ENCODE assay signal across 7 mouse cellular contexts in the genomic region with DNA sequence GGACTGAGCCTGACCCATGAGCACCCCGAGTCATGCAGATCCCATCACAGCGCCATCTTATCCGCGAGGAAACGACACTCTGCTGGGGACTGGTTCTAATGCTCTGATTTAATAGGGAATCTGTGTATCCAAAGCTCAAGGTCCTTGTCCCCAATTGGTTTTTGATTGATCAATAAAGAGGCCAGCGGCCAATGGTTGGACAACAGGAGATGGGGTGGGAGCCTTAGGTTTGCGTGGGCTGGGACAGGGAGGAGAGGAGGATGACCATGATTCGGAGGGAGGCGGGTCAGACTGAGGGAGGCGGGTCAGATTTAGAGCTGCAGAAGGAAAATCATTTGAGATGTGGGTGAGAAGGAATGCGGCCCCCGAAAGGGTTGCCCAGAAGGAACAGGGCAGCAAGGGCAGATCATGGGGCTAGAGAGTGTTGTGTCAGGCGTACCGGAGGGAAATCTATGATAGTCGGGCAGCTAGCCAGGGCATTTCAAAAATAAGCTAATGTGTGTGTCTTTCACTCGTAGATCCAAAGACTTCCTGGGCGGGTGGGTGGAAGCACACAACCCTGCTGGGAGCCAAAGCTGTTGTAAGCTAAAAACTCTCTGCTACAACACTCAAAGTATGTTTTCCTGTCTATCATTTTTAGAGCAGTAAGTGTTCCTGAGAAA.
A peak's percentile ranks its signal among the peaks of the same experiment; 100 is the strongest.
DNase-seq lines count a peak whose midpoint lies in the region; ATAC-seq lines count a peak whose summit lies in the region.

No protein-coding gene starts in this region.

- ATAC-seq in hindbrain, embryonic 15.5 days (ENCODE audit: low FRiP score, low read depth), result no peak
- ATAC-seq in hindbrain, embryonic 12.5 days (ENCODE audit: low FRiP score), result no peak
- no peak for ATAC-seq in heart, embryonic 11.5 days (replicated peaks; ENCODE audit: insufficient number of reproducible peaks, low FRiP score, low TSS enrichment)
- no peak for ATAC-seq in limb, embryonic 13.5 days (ENCODE audit: low FRiP score, low read depth)

- no peak overlapping the region for H3K9ac ChIP-seq in hindbrain, embryonic 15.5 days
- H3K9ac ChIP-seq in hindbrain, embryonic 12.5 days, result no peak overlapping the region
- no peak overlapping the region for H3K9ac ChIP-seq in heart, embryonic 11.5 days (ENCODE audit: low read depth, low read length)
- H3K9ac ChIP-seq in limb, embryonic 13.5 days, result no peak overlapping the region

- WGBS in hindbrain, embryonic 15.5 days, result 80% methylated on average over 17 of the region's 17 CpGs
- WGBS in hindbrain, embryonic 12.5 days, result 79% methylated on average over 17 of the region's 17 CpGs
- WGBS in heart, embryonic 11.5 days (ENCODE audit: insufficient replicate concordance), result 73% methylated on average over 17 of the region's 17 CpGs
- 86% methylated on average over 17 of the region's 17 CpGs for WGBS in limb, embryonic 13.5 days

- H3K9me3 ChIP-seq in hindbrain, embryonic 15.5 days, result no peaks in the 10 kb centered on the region
- no peaks in the 10 kb centered on the region for H3K9me3 ChIP-seq in hindbrain, embryonic 12.5 days (replicated peaks)
- H3K9me3 ChIP-seq in heart, embryonic 11.5 days (replicated peaks; ENCODE audit: control insufficient read depth, low read length), result no peaks in the 10 kb centered on the region
- no peaks in the 10 kb centered on the region for H3K9me3 ChIP-seq in limb, embryonic 13.5 days

- peaks cover 35% of the 10 kb centered on the region for H3K4me1 ChIP-seq in hindbrain, embryonic 15.5 days (replicated peaks)
- H3K4me1 ChIP-seq in hindbrain, embryonic 12.5 days, result peaks cover 28% of the 10 kb centered on the region
- H3K4me1 ChIP-seq in heart, embryonic 11.5 days (ENCODE audit: control insufficient read depth, insufficient read depth, low read length), result peaks cover 20% of the 10 kb centered on the region
- H3K4me1 ChIP-seq in limb, embryonic 13.5 days, result peaks cover 57% of the 10 kb centered on the region

- no peak overlapping the region for H3K4me3 ChIP-seq in hindbrain, embryonic 15.5 days
- H3K4me3 ChIP-seq in hindbrain, embryonic 12.5 days, result no peak overlapping the region
- no peak overlapping the region for H3K4me3 ChIP-seq in heart, embryonic 11.5 days (ENCODE audit: low read depth, low read length)
- no peak overlapping the region for H3K4me3 ChIP-seq in limb, embryonic 13.5 days

- H3K4me2 ChIP-seq in hindbrain, embryonic 15.5 days, result no peak overlapping the region
- no peak overlapping the region for H3K4me2 ChIP-seq in hindbrain, embryonic 12.5 days (replicated peaks)
- H3K4me2 ChIP-seq in heart, embryonic 11.5 days, result no peak overlapping the region
- no peak overlapping the region for H3K4me2 ChIP-seq in limb, embryonic 13.5 days (replicated peaks)

- 0 out of 2 replicates have a peak overlapping the region, but pooled peaks have one; percentile 5 for H3K27ac ChIP-seq in hindbrain, embryonic 15.5 days (replicated peaks)
- no peak overlapping the region for H3K27ac ChIP-seq in hindbrain, embryonic 12.5 days
- H3K27ac ChIP-seq in heart, embryonic 11.5 days (ENCODE audit: low read depth, low read length), result peak overlapping the region; percentile 76
- H3K27ac ChIP-seq in limb, embryonic 13.5 days, result peak overlapping the region; percentile 52; the same call in 1 of the 2 replicates

- no peaks in the 10 kb centered on the region for H3K27me3 ChIP-seq in hindbrain, embryonic 15.5 days
- H3K27me3 ChIP-seq in hindbrain, embryonic 12.5 days, result no peaks in the 10 kb centered on the region; the same call in 1 of the 2 replicates
- no peaks in the 10 kb centered on the region for H3K27me3 ChIP-seq in heart, embryonic 11.5 days (ENCODE audit: control insufficient read depth, insufficient read depth, low read length)
- no peaks in the 10 kb centered on the region for H3K27me3 ChIP-seq in limb, embryonic 13.5 days

- H3K36me3 ChIP-seq in hindbrain, embryonic 15.5 days, result no peaks in the 10 kb centered on the region
- H3K36me3 ChIP-seq in hindbrain, embryonic 12.5 days, result no peaks in the 10 kb centered on the region
- no peaks in the 10 kb centered on the region for H3K36me3 ChIP-seq in heart, embryonic 11.5 days (ENCODE audit: control insufficient read depth, insufficient read depth, low read length)
- H3K36me3 ChIP-seq in limb, embryonic 13.5 days, result no peaks in the 10 kb centered on the region

- DNase-seq in R1 (ENCODE audit: low read depth, low spot score), result peak; percentile 57
- DNase-seq in yolk sac, embryonic 10.5 days (ENCODE audit: low spot score), result no peak
- no peak for DNase-seq in urinary bladder, postnatal 25 days (ENCODE audit: low spot score)
